Mouse (Mus musculus): Measurements from ENCODE around the gene Glud1.

GRCm38 (mm10) chr14:34372646-34373045, 62.1 kb downstream of the Glud1 start:
- TF ChIP-seq POLR2A (IDR thresholded peaks at IDR 0.05; ENCODE audit: low read depth, low read length) (no peak), CTCF (conservative IDR thresholded peaks at IDR 0.05; ENCODE audit: insufficient read depth, insufficient read length, low read depth, low read length) (peak; percentile 65)
